Mouse (Mus musculus): Measurements from ENCODE around the gene Hist1h1b. TPM values are rescaled to one million over a fixed set of nuclear protein-coding genes. Genes with fewer than 3 reads are reported as not detected.
A peak's percentile ranks its signal among the peaks of the same experiment; 100 is the strongest.
"Not testable (repeated sequence)": the region's sequence is repeated elsewhere in the genome, so short reads cannot be mapped to it uniquely, and the experiment has no call there.

The Hist1h1b gene
- total RNA-seq, 2 experiments from 2014 or later: 6.3 to 8.1 TPM

DNA sequence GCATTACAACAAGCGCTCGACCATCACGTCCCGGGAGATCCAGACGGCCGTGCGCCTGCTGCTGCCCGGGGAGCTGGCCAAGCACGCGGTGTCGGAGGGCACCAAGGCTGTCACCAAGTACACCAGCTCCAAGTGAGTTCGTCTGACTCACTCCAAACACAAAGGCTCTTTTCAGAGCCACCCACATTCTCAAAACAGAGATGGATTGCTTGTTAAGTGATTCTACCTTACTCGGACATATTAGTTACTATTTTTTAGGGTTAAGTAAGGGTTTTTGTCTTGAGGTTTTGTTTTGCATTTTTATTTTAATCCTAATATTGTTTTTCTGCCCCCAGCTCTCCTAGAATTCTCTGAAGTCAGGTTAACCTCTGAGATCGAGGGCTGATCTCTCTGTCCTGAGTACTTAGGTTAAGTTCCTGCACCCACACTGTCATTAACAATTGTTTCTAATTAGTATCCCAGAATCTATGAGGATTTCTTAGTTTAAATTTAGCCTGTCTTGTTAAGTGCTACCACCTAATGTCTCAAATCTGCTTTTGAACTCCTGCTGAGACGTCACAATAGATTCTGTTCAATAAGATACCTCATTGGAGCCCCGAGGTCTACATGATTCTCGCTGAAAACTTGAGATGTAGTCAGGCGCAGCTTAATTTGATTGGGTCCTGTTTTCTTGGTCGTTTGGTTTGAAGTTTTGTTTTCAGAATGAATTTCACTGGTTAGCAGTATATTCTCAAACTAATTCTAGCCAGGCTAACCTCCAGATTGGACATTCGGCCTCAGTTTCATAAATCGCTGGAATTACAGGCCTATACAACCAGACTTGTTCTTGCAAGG, 7.6 kb upstream of the Hist1h1b start:
- TF ChIP-seq CTCF (conservative IDR thresholded peaks at IDR 0.05): no peak
- Histone ChIP-seq H3K4me3 (peak overlapping the region; percentile 56), H3K27ac (no peak overlapping the region)
- no peak for DNase-seq (ENCODE audit: low spot score in 2 of 2)

DNA sequence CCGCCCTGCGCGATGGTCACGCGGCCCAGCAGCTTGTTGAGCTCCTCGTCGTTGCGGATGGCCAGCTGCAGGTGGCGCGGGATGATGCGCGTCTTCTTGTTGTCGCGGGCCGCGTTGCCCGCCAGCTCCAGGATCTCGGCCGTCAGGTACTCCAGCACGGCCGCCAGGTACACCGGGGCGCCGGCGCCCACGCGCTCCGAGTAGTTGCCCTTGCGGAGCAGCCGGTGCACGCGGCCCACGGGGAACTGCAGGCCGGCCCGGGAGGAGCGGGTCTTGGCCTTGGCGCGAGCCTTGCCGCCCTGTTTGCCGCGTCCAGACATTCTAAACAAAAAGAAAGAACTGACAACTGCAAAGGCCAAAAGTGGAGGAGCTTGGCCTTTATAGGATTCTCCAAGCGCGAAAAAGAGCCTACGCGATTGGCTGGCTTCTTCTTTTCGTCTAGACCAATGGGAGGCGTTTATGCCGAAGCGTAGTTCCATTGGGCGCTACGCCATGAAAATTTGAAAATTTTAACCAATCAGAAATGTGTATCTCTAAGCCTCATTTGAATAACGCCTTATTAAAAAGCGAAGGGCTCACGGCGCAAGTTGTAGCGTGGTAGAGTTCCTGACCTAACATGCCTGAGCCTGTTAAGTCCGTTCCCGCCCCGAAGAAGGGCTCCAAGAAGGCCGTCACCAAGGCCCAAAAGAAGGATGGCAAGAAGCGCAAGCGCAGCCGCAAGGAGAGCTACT, 6.6 kb upstream of the Hist1h1b start, which contains the start of the genes Hist1h2an and Hist1h2bp:
Gene Hist1h2an, minus strand, starts transcription at position 320 of the 731 bp plus-strand sequence.
Gene Hist1h2bp, plus strand, starts transcription at position 563 of the 731 bp plus-strand sequence.
- H3K27ac ChIP-seq: peak within 1 kb of the TSS; percentile 62
- DNase-seq (ENCODE audit: low spot score in 2 of 2): peak; percentile 94 to 96
- TF ChIP-seq CTCF (conservative IDR thresholded peaks at IDR 0.05): peak; percentile 10; the same call in 1 of the 2 replicates
- peak within 1 kb of the TSS; percentile 56 for H3K4me3 ChIP-seq

DNA sequence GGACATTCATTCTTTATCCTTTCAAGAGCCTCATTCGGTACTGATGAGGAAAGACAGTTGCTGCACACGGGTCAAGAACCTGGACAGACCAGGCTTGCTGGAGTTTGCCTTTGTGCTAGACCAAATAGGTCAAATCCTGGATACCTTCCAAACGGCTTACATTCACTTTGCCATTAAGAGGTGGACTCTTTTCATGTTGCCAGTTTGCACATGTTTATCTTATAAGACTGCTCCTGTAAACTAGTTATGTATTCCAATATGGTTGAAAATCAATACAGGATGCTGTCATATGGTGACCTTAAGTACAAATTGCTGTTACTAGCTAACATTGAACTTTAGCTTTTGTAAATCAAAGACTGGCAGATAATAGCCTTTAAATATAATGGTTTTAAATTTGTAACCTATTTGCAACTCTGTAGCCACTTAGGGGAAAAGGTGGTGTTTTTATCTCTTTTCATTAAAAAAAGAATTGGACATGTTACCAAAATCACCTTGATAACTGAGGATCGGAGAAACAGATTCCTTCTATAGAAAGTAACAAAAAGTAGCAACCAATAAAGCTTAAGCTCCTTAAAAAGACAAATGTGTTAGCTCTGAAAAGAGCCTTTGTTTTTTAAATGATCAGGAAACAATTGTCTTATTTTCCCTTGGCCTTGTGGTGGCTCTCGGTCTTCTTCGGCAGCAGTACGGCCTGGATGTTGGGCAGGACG, 5.9 kb upstream of the Hist1h1b start:
- Histone ChIP-seq H3K4me3 (peak overlapping the region; percentile 34), H3K27ac (peak overlapping the region; percentile 62)
- no peak; the same call in 1 of the 2 replicates for TF ChIP-seq CTCF (conservative IDR thresholded peaks at IDR 0.05)
- DNase-seq (ENCODE audit: low spot score in 2 of 2): no peak

DNA sequence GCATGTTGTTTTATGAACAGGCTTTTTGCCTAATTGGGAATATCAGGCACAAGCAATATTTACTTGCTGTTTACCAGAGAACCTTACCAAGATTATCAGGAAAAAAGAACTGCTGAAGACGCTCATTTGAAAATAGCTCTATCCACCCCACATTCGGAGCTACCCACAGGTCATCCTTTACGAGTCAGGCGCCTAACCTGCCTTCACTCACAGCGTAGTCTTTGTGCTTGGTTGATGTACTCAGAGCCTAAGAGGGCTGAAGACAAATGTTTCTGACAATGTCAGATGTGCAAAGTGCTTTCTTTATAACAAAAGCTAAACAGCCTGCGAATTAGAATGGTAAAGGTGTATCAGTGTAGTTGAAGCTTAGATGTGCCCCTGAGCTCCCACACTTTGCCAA, 3.9 kb upstream of the Hist1h1b start:
- Histone ChIP-seq H3K4me3 (no peak overlapping the region), H3K27ac (no peak overlapping the region)
- no peak for DNase-seq (ENCODE audit: low spot score in 2 of 2)
- no peak for TF ChIP-seq CTCF (conservative IDR thresholded peaks at IDR 0.05)

DNA sequence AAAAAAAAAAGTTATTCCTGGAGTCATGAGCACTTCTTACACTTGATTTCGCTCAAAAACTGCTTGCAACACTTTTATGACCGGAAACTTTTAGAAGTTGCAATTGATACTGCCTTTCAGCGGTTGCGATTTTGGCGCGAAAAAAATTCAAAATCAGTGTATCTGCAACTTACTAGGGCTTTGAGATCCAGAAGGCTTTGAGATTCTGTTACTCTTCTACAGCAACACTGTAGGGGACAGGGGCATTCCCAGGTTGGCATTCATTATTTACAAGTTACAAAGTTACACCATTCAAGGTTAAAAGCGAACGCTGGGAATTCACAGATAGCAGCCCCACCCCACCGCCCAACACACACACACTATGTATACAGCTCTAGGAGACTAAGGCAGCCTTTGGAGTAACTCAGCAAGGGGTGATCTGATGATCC, 3.3 kb upstream of the Hist1h1b start:
- H3K27ac ChIP-seq: peak overlapping the region; percentile 40
- TF ChIP-seq CTCF (conservative IDR thresholded peaks at IDR 0.05): no peak
- peak in 1 of 2 experiments; percentile 31 for DNase-seq (ENCODE audit: low spot score in 2 of 2)

DNA sequence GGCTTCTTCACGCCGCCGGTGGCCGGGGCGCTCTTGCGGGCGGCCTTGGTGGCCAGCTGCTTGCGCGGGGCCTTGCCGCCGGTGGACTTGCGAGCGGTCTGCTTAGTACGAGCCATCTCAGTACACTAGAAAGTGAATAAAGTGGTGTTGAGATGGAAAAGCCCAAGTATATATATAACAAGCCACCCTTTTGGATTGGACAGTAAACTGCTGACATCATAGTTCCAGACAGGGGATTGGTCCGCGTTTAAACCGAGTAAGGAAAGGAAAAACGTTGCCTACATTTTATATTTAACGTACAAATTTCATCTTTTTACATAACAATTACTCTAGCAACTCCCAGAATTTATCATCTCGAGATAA, 2.8 kb upstream of the Hist1h1b start, which contains the start of gene Hist1h3i:
Gene Hist1h3i, minus strand, starts transcription at position 116 of the 363 bp plus-strand sequence.
- peak; percentile 75 to 88 for DNase-seq (ENCODE audit: low spot score in 2 of 2)
- Histone ChIP-seq H3K4me3 (peak within 1 kb of the TSS; percentile 59), H3K27ac (peak within 1 kb of the TSS; percentile 80)
- TF ChIP-seq CTCF (conservative IDR thresholded peaks at IDR 0.05): no peak

More for the DNA sequence above, 3.3 kb upstream of the Hist1h1b start:
- H3K4me3 ChIP-seq: peak overlapping the region; percentile 59

DNA sequence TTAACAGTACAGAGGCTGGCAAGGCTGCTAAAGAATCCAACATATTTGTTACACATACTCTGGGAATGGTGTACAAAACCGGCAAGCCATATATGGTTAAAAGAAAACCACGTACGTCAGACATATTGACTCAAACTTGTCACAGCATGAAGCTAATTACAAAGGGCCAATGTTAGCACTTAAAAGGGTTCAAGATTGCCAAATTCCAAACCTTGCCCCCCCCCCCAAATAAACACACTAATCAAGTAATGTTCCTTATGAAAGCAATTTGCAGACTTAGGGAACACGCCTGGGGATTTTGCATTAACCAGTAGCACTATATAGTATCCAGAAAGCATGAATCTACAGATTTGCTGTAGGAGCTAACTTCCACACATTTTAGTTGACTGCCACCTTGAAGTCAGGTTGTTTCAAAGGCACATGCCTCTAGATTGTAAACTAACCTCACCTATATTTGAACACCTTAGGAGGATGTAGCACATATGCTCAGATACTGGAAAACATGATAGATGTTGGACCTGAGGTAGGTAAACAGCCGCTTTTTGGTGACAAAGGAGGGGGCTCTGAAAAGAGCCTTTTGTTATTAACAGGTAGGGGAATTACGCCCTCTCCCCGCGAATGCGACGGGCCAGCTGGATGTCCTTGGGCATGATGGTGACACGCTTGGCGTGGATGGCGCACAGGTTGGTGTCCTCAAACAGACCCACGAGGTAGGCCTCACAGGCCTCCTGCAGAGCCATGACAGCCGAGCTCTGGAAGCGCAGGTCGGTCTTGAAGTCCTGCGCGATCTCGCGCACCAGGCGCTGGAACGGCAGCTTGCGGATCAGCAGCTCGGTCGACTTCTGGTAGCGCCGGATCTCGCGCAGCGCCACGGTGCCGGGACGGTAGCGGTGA, 2.2 kb upstream of the Hist1h1b start:
- Histone ChIP-seq H3K27ac (peak overlapping the region; percentile 80), H3K4me3 (peak overlapping the region; percentile 59)
- DNase-seq (ENCODE audit: low spot score in 2 of 2): not testable (repeated sequence)

DNA sequence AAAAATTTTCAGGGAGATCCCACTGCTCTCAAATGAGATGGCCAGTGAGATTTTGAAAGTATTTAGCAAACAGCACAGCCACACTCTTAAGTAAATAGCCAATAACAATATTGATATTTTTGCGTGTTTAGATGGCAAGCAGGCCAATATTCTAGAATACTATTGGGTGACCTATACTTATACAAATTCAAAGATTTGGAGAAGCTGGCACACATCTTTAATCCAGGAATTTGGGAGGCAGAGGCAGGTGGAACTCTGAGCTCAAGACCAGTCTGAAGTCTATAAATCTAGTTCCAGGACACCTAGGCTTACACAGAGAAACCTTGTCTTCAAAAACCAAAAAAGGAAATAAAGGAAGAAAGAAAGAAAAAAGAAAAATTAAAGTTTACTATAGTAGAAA, 1.2 kb upstream of the Hist1h1b start:
- no peak overlapping the region for H3K27ac ChIP-seq
- no peak overlapping the region for H3K4me3 ChIP-seq
- DNase-seq (ENCODE audit: low spot score in 2 of 2): no peak
- no peak for TF ChIP-seq CTCF (conservative IDR thresholded peaks at IDR 0.05)

DNA sequence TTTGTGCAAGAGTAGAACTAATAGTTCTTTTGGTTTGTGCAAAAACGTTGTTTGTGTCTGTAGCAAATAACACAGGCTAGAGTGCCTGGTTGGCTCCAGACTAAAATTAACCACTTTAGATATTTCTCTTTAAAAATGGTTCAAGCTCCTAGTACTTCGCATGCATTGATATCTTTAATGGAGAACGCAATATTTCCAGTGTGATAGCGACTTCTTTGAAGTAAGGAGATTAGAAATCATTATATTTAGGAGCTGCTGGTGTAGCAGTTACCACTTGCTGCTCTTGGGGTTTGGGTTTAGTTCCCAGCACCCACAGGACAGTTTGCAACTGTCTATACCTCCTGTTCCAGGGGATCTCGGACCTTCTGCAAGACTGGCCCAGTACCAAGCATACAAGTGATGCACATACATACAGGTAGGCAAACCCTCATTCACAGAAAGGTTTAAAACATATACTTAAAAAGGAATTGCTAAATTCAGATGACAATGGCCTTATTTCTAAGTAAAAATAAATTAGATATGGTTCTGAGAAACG, 663 bp upstream of the Hist1h1b start:
- DNase-seq (ENCODE audit: low spot score in 2 of 2): no peak
- no peak for TF ChIP-seq CTCF (conservative IDR thresholded peaks at IDR 0.05)
- peak overlapping the region; percentile 64 for H3K4me3 ChIP-seq
- no peak overlapping the region for H3K27ac ChIP-seq

DNA sequence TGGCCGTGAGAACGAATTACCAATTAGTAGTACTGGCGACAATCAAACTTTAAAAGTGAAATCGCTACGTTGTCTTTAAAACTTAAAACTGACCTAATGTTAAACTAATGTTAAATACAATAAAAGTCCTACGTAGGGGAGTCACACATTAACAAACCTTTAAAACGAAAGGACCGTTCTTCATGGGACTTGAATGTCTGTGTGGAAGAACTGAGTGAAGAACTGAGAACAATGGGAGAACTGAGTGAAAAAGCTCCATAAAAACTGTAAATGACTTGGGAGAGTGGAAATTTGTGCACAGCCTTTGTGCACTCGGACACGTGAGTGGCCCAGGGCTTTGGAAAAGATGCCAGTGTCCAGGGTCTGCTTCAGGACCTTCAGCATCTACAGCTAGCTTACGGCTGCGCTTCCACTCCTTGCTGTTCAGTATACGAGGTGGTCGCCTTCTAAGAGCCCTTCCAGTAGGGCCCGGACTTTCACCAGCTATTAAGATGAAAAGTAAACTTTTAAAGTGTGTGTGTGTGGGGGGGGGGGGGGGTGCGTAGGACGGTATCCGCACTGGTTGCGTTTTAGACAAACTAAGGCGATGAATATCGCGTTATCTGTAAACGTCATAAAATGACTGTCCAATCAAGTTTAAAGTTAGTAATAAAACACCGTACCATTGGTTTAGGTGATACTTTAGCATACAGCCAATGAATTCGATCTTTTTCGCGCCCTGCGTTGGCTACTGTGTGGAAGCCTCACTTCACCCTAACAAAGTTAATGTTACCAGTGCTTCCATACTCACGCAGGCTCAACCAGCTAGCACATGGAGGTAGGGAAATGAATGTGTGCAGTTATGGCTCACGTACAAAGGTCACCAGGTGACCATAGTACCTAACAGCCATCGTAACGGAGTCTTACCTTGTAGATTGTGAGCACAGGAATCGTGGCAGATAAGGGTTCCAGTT, 1.3 kb downstream of the Hist1h1b start:
- H3K27ac ChIP-seq: peak overlapping the region; percentile 43; the same call in 1 of the 2 replicates
- no peak for TF ChIP-seq CTCF (conservative IDR thresholded peaks at IDR 0.05)
- DNase-seq (ENCODE audit: low spot score in 2 of 2): peak; percentile 57 to 77
- peak overlapping the region; percentile 64 for H3K4me3 ChIP-seq

Measured in layer of hippocampus, adult 2 months (tissue).